Mouse (Mus musculus) CH12.LX (cell line): ENCODE data around the gene 2010300C02Rik. TPM values are rescaled to one million over a fixed set of nuclear protein-coding genes. Genes with fewer than 3 reads are reported as not detected.

ENCODE experiments used
- DNase-seq: peaks from one replicate; pipeline ENCODE4 v3.0.0-alpha.2; 2013; ENCODE audit errors: extremely low read depth
- H3K27ac ChIP-seq: 2 replicates; pipeline ENCODE4 v1.5.1; 2012; ENCODE audit warnings: low read depth, mild to moderate bottlenecking, control low read depth, moderate library complexity; ENCODE audit not compliant: insufficient read depth
- H3K27me3 ChIP-seq: replicated peaks from 2 replicates; pipeline ENCODE3; 2012; ENCODE audit warnings: inconsistent platforms
- H3K36me3 ChIP-seq, 2 experiments: replicated peaks in 1 of 2; 2 replicates each; pipeline versions ENCODE3 to v1.6.1; 2012; ENCODE audit warnings: inconsistent platforms in 1 of 2, low read length in 1 of 2, mild to moderate bottlenecking in 1 of 2, mixed read lengths in 1 of 2, moderate library complexity in 1 of 2; ENCODE audit not compliant: control insufficient read depth in 1 of 2, insufficient read depth in 1 of 2
- H3K4me1 ChIP-seq, 2 experiments: 2 replicates each; pipeline ENCODE4 v1.6.1; 2012; ENCODE audit warnings: inconsistent platforms in 1 of 2, moderate library complexity in 1 of 2; ENCODE audit not compliant: insufficient read depth in 2 of 2, control insufficient read depth in 1 of 2
- H3K4me2 ChIP-seq: 2 replicates; pipeline ENCODE4 v1.6.1; 2012; ENCODE audit warnings: low read depth, mild to moderate bottlenecking, control low read depth; ENCODE audit not compliant: poor library complexity, insufficient read depth, severe bottlenecking
- H3K4me3 ChIP-seq, 3 experiments: fragments of 150-350 bp in 1 of 3; sonication (generic) in 1 of 3; replicated peaks in 1 of 3; 2 replicates each; pipeline versions ENCODE3 to v1.5.1; 2011 to 2012; ENCODE audit warnings: low read depth in 2 of 3, low read length in 2 of 3, mild to moderate bottlenecking in 2 of 3, moderate library complexity in 2 of 3, control low read depth in 1 of 3, improper control_type of control experiment in 1 of 3, inconsistent platforms in 1 of 3, mixed read lengths in 1 of 3; ENCODE audit not compliant: poor library complexity in 1 of 3
- H3K79me2 ChIP-seq: replicated peaks from 2 replicates; pipeline ENCODE4 v1.6.1; 2012; ENCODE audit warnings: mild to moderate bottlenecking, moderate library complexity; ENCODE audit not compliant: control insufficient read depth, poor library complexity, insufficient read depth, severe bottlenecking; ENCODE audit errors: extremely low read depth
- H3K9ac ChIP-seq: 2 replicates; pipeline ENCODE4 v1.6.1; 2012; ENCODE audit warnings: low read depth, mild to moderate bottlenecking, control low read depth, moderate library complexity; ENCODE audit not compliant: insufficient read depth
- H3K9me3 ChIP-seq: replicated peaks from 2 replicates; pipeline ENCODE3; 2012; ENCODE audit warnings: low read length, inconsistent platforms, mixed read lengths
- CTCF ChIP-seq, 2 experiments: IDR thresholded peaks in 1 of 2; conservative IDR thresholded peaks in 1 of 2; 2 replicates each; pipeline ENCODE4 v1.5.1; 2011 to 2012; ENCODE audit warnings: low read depth in 2 of 2, low read length in 2 of 2, improper control_type of control experiment in 1 of 2, inconsistent platforms in 1 of 2, mild to moderate bottlenecking in 1 of 2, moderate library complexity in 1 of 2
- E2F4 ChIP-seq: IDR thresholded peaks from 2 replicates; pipeline ENCODE4 v1.6.1; 2011; ENCODE audit warnings: low read depth, low read length, improper control_type of control experiment; ENCODE audit not compliant: insufficient replicate concordance
- IRF4 ChIP-seq: IDR thresholded peaks from 2 replicates; pipeline ENCODE4 v1.6.1; 2014; ENCODE audit warnings: low read depth, mild to moderate bottlenecking, inconsistent platforms, low read length, improper control_type of control experiment
- JUND ChIP-seq: conservative IDR thresholded peaks from 2 replicates; pipeline ENCODE4 v1.6.1; 2011; ENCODE audit warnings: low read depth, low read length, improper control_type of control experiment
- MAX ChIP-seq: IDR thresholded peaks from 2 replicates; pipeline ENCODE4 v1.6.1; 2011; ENCODE audit warnings: low read length, improper control_type of control experiment
- MAZ ChIP-seq: IDR thresholded peaks from 2 replicates; pipeline ENCODE4 v1.6.1; 2012; ENCODE audit warnings: low read depth, mild to moderate bottlenecking, inconsistent platforms, low read length, improper control_type of control experiment, moderate library complexity
- NELFE ChIP-seq: IDR thresholded peaks from 2 replicates; pipeline ENCODE4 v1.6.1; 2011; ENCODE audit warnings: low read depth, low read length, improper control_type of control experiment
- NRF1 ChIP-seq: IDR thresholded peaks from 2 replicates; pipeline ENCODE4 v1.6.1; 2014; ENCODE audit warnings: low read depth, mild to moderate bottlenecking, inconsistent platforms, low read length, improper control_type of control experiment, moderate library complexity
- RAD21 ChIP-seq: IDR thresholded peaks from 2 replicates; pipeline ENCODE4 v1.6.1; 2011; ENCODE audit warnings: low read depth, mild to moderate bottlenecking, low read length, improper control_type of control experiment, moderate library complexity
- RCOR1 ChIP-seq: conservative IDR thresholded peaks from 2 replicates; pipeline ENCODE4 v1.6.1; 2012; ENCODE audit warnings: low read depth, mild to moderate bottlenecking, inconsistent platforms, low read length, improper control_type of control experiment
- SMC3 ChIP-seq: IDR thresholded peaks from 2 replicates; pipeline ENCODE4 v1.6.1; 2011; ENCODE audit warnings: low read depth, low read length, improper control_type of control experiment
- TCF12 ChIP-seq: IDR thresholded peaks from 2 replicates; pipeline ENCODE4 v1.6.1; 2014; ENCODE audit warnings: low read depth, mild to moderate bottlenecking, inconsistent platforms, low read length, improper control_type of control experiment
- USF1 ChIP-seq: IDR thresholded peaks from 2 replicates; pipeline ENCODE4 v1.6.1; 2014; ENCODE audit warnings: low read depth, mild to moderate bottlenecking, inconsistent platforms, low read length, improper control_type of control experiment
- USF2 ChIP-seq: conservative IDR thresholded peaks from 2 replicates; pipeline ENCODE4 v1.6.1; 2011; ENCODE audit warnings: low read depth, low read length, improper control_type of control experiment
- ZC3H11A ChIP-seq: IDR thresholded peaks from 2 replicates; pipeline ENCODE4 v1.6.1; 2012; ENCODE audit warnings: low read depth, mild to moderate bottlenecking, inconsistent platforms, low read length, improper control_type of control experiment
- ZNF384 ChIP-seq: IDR thresholded peaks from 2 replicates; pipeline ENCODE4 v1.6.1; 2012; ENCODE audit warnings: low read depth, low read length, improper control_type of control experiment, inconsistent platforms
- dilution Hi-C: fragments of 300-500 bp; cut with MboI; formaldehyde crosslinking; loops from 2 replicates; pipeline ENCODE4 v1.14.3; 2020; ENCODE audit warnings: low sequenced_read_pairs; ENCODE audit not compliant: extremely low pct_unique_long_range_greater_than_20kb, extremely low pct_ligation_motif_present
- in situ Hi-C: fragments of 300-500 bp; cut with MboI; formaldehyde crosslinking; loops from 3 replicates; pipeline ENCODE4 v1.14.3; 2019; ENCODE audit warnings: low sequenced_read_pairs, low pct_ligation_motif_present, low pct_unique_long_range_greater_than_20kb, mixed read lengths
- polyA plus RNA-seq: library from polyadenylated mRNA; unstranded; fragments of >175 nt; gene quantifications from 2 replicates; pipeline ENCODE4 v1.2.1, GENCODE M21; 2012; ENCODE audit warnings: low read depth; ENCODE audit not compliant: insufficient read length
- total RNA-seq, 2 experiments: library from RNA; depleted of rRNA; stranded (reverse); fragments of 300-350 nt in 1 of 2; fragments of >200 nt in 1 of 2; gene quantifications; 2 replicates each; pipeline ENCODE4 v1.2.3; 2012 to 2014

Gene 2010300C02Rik
- total and polyA plus RNA-seq, 3 experiments = 0.08 to 0.25 (median 0.09) TPM

GRCm38 (mm10) chr1:37636169-37636568 is 83.7 kb downstream of the 2010300C02Rik start:
- peaks cover 3 to 38% of the 10 kb centered on the region in 2 experiments for H3K4me1 ChIP-seq
- H3K36me3 ChIP-seq = no peaks in the 10 kb centered on the region
- dilution Hi-C loops = no loop called here
- H3K9ac ChIP-seq = no peak overlapping the region
- peak; percentile 48 for DNase-seq
- H3K4me2 ChIP-seq = 0 out of 2 replicates have a peak overlapping the region, but pooled peaks have one; percentile 51
- in situ Hi-C loops = loop anchor here (25.0 kb wide), 1 partner anchor 849 kb away; no protein-coding TSS in a partner anchor
- no peaks in the 10 kb centered on the region for H3K9me3 ChIP-seq
- H3K4me3 ChIP-seq = no peak overlapping the region
- H3K27ac ChIP-seq = no peak overlapping the region
- no peaks in the 10 kb centered on the region for H3K27me3 ChIP-seq
- TF ChIP-seq NELFE (0 out of 2 replicates have a peak, but pooled peaks have one; percentile 26), MAZ (peak; percentile 77; the same call in 1 of the 2 replicates), RAD21 (peak; percentile 66), SMC3 (peak; percentile 53), NRF1 (no peak), ZNF384 (no peak), CTCF (conservative IDR thresholded peaks at IDR 0.05 in 1 of 2, IDR thresholded peaks at IDR 0.05 in 1 of 2; ENCODE audit: low read depth in 2 of 2, low read length in 2 of 2) (peak; percentile 19 to 69; a peak in 2 of 4 replicates)
- no peaks in the 10 kb centered on the region for H3K79me2 ChIP-seq

- peak; percentile 49 for DNase-seq
These were observed 84.2 kb downstream of the 2010300C02Rik start for GRCm38 (mm10) chr1:37635716-37636115.

More at GRCm38 (mm10) chr1:37635716-37636115, 84.2 kb downstream of the 2010300C02Rik start:
- Histone ChIP-seq H3K9ac (no peak overlapping the region), H3K4me2 (0 out of 2 replicates have a peak overlapping the region, but pooled peaks have one; percentile 51), H3K27me3 (no peaks in the 10 kb centered on the region), H3K79me2 (no peaks in the 10 kb centered on the region), H3K4me1 (peaks cover 3 to 40% of the 10 kb centered on the region in 2 experiments), H3K9me3 (no peaks in the 10 kb centered on the region), H3K36me3 (no peaks in the 10 kb centered on the region), H3K4me3 (peak overlapping the region in 1 of 3 experiments; percentile 13), H3K27ac (no peak overlapping the region)
- TF ChIP-seq IRF4 = 0 out of 2 replicates have a peak, but pooled peaks have one; percentile 17
- no peak for TF ChIP-seq USF1
- TF ChIP-seq RCOR1 = no peak
- TF ChIP-seq CTCF (conservative IDR thresholded peaks at IDR 0.05 in 1 of 2, IDR thresholded peaks at IDR 0.05 in 1 of 2; ENCODE audit: low read depth in 2 of 2, low read length in 2 of 2) = peak in 1 of 2 experiments; percentile 61; a peak in 2 of 4 replicates
- 0 out of 2 replicates have a peak, but pooled peaks have one; percentile 21 for TF ChIP-seq MAX
- peak; percentile 47 for TF ChIP-seq RAD21
- no peak; the same call in 1 of the 2 replicates for TF ChIP-seq MAZ
- TF ChIP-seq ZC3H11A = 0 out of 2 replicates have a peak, but pooled peaks have one; percentile 3
- TF ChIP-seq JUND = no peak
- TF ChIP-seq USF2 = no peak
- TF ChIP-seq TCF12 = 0 out of 2 replicates have a peak, but pooled peaks have one; percentile 37
- TF ChIP-seq NELFE = no peak
- no peak for TF ChIP-seq E2F4
- TF ChIP-seq SMC3 = peak; percentile 80
- in situ Hi-C loops = loop anchor here (25.0 kb wide), 1 partner anchor 848 kb away; no protein-coding TSS in a partner anchor
- dilution Hi-C loops = no loop called here
